Mouse (Mus musculus): ENCODE results near the gene Prune2.

GRCm38 (mm10) chr19:17136677-17137460, 181.0 kb downstream of the Prune2 start:
- TF ChIP-seq POLR2A (IDR thresholded peaks at IDR 0.05; ENCODE audit: borderline replicate concordance, insufficient read depth, low read length) = peak; percentile 78; the same call in 1 of the 2 replicates
- no peak for TF ChIP-seq CTCF (IDR thresholded peaks at IDR 0.05; ENCODE audit: borderline replicate concordance, insufficient read depth, low read depth, low read length)
